Mouse (Mus musculus): ENCODE results near the gene Lyl1.

- no peak for TF ChIP-seq CTCF (IDR thresholded peaks at IDR 0.05; ENCODE audit: low read depth, low read length)
- no peak for TF ChIP-seq GATA1 (IDR thresholded peaks at IDR 0.05; ENCODE audit: borderline replicate concordance, low read length)
Measured at GRCm38 (mm10) chr8:84714161-84714560, 12.9 kb downstream of the Lyl1 start.
